Mouse (Mus musculus) megakaryocyte, embryonic 14.5 days (primary cell): ENCODE measurements around the gene Zdhhc13.

Experiments used
- FLI1 ChIP-seq: IDR thresholded peaks from 2 replicates; pipeline ENCODE4 v1.6.1; 2012; ENCODE audit warnings: low read length, inconsistent platforms, mixed read lengths
- GATA1 ChIP-seq: IDR thresholded peaks from 3 replicates; pipeline ENCODE4 v1.6.1; 2012; ENCODE audit warnings: mixed read lengths, low read length, inconsistent platforms, borderline replicate concordance

DNA sequence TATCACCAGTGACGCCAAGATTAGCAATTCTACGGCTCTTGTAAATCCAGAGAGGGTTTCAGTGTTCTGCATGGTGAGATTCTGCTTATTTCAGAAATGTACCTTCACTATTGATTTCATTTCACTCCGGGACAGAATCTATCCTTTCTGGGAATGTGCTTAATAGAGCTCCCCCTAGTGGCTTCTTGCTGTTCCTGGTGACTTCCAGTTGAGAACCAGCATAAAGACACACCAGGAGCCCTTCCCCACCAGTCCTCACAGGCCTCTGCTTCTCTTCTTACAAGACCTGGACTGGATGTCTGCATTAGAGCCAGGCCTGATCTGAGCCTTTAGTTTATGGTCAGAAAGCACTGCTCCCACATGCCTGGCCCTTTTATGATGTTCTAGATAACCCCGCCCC lies 87.7 kb downstream of the Zdhhc13 start:
- TF ChIP-seq GATA1: no peak
- TF ChIP-seq FLI1: no peak
